Mouse (Mus musculus): Measurements from ENCODE around the gene Prl3c1. TPM values are rescaled to one million over a fixed set of nuclear protein-coding genes. Genes with fewer than 3 reads are reported as not detected.
"Not testable (repeated sequence)": the region's sequence is repeated elsewhere in the genome, so short reads cannot be mapped to it uniquely, and the experiment has no call there.

Gene Prl3c1
- not detected in 2 replicates for polyA plus RNA-seq (2015; fragmentation: Nextera tagmentation; extraction: Ambion mirVana)

DNA sequence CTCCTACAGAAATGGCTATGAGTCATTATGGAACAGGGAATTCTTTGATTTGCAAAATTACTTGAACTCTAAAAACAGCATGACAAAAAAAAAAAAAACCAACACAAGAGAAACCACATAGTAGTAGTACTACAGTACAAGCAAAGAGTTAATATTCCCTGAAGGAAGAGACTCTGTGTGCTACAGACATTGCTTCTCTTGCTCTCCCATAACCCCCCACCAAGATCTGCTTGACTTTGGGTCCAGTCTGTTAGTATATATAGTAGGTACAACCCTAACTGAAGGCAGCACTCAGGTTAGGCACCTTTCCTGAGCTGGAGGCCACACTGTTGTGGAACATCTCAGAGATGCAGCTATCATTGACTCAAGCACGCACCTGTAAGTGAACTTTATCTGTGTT is at the start of gene Prl3c1:
Prl3c1 (plus strand) TSS at position 301 of the 400 bp plus-strand sequence.
- H3K9me3 ChIP-seq (ENCODE audit: control insufficient read depth, low read length), result no peaks in the 10 kb centered on the region
- H3K36me3 ChIP-seq (ENCODE audit: control insufficient read depth, insufficient read depth, low read length), result no peaks in the 10 kb centered on the region
- H3K27me3 ChIP-seq (replicated peaks; ENCODE audit: control insufficient read depth, insufficient read depth, low read length), result no peaks in the 10 kb centered on the region
- no peak within 1 kb of the TSS for H3K27ac ChIP-seq (ENCODE audit: low read depth, low read length)
- H3K4me3 ChIP-seq (ENCODE audit: low read length), result no peak within 1 kb of the TSS
- no peak within 1 kb of the TSS for H3K4me2 ChIP-seq (ENCODE audit: low read length)
- H3K9ac ChIP-seq (ENCODE audit: low read depth, low read length), result no peak within 1 kb of the TSS
- 97% methylated on average over 1 of the region's 1 CpGs for WGBS
- no peaks in the 10 kb centered on the region for H3K4me1 ChIP-seq (ENCODE audit: control insufficient read depth, insufficient read depth, low read depth, low read length)
- no peak for ATAC-seq

GRCm38 (mm10) chr13:27148264-27148663 is 48.2 kb upstream of the Prl3c1 start:
- Histone ChIP-seq H3K4me1 (ENCODE audit: control insufficient read depth, insufficient read depth, low read depth, low read length) (no peaks in the 10 kb centered on the region), H3K9me3 (ENCODE audit: control insufficient read depth, low read length) (no peaks in the 10 kb centered on the region), H3K9ac (ENCODE audit: low read depth, low read length) (no peak overlapping the region), H3K27ac (ENCODE audit: low read depth, low read length) (no peak overlapping the region), H3K27me3 (replicated peaks; ENCODE audit: control insufficient read depth, insufficient read depth, low read length) (no peaks in the 10 kb centered on the region), H3K36me3 (ENCODE audit: control insufficient read depth, insufficient read depth, low read length) (no peaks in the 10 kb centered on the region), H3K4me3 (ENCODE audit: low read length) (no peak overlapping the region), H3K4me2 (ENCODE audit: low read length) (no peak overlapping the region)
- WGBS, result 66% methylated on average over 1 of the region's 1 CpGs
- no peak for ATAC-seq

GRCm38 (mm10) chr13:27156490-27156889 is 40.0 kb upstream of the Prl3c1 start, which contains the start of gene Prl3d3:
Gene Prl3d3, plus strand, starts transcription at chr13:27156790.
- not testable (repeated sequence) for H3K9ac ChIP-seq (ENCODE audit: low read depth, low read length)
- 85% methylated on average over 2 of the region's 3 CpGs for WGBS

GRCm38 (mm10) chr13:27241547-27241946 is 45.1 kb downstream of the Prl3c1 start, which contains the start of gene Prl3b1:
Gene Prl3b1, plus strand, starts transcription at chr13:27241847.
- Histone ChIP-seq H3K4me2 (ENCODE audit: low read length) (no peak within 1 kb of the TSS), H3K9ac (ENCODE audit: low read depth, low read length) (no peak within 1 kb of the TSS), H3K9me3 (ENCODE audit: control insufficient read depth, low read length) (no peaks in the 10 kb centered on the region), H3K4me3 (ENCODE audit: low read length) (no peak within 1 kb of the TSS), H3K36me3 (ENCODE audit: control insufficient read depth, insufficient read depth, low read length) (no peaks in the 10 kb centered on the region), H3K4me1 (ENCODE audit: control insufficient read depth, insufficient read depth, low read depth, low read length) (no peaks in the 10 kb centered on the region), H3K27me3 (replicated peaks; ENCODE audit: control insufficient read depth, insufficient read depth, low read length) (no peaks in the 10 kb centered on the region), H3K27ac (ENCODE audit: low read depth, low read length) (no peak within 1 kb of the TSS)
- ATAC-seq, result no peak
- WGBS, result 92% methylated on average over 1 of the region's 1 CpGs

More at GRCm38 (mm10) chr13:27156490-27156889, 40.0 kb upstream of the Prl3c1 start, which contains the start of gene Prl3d3:
- not testable (repeated sequence) for H3K27me3 ChIP-seq (replicated peaks; ENCODE audit: control insufficient read depth, insufficient read depth, low read length); H3K9me3 ChIP-seq (ENCODE audit: control insufficient read depth, low read length); H3K4me3 ChIP-seq (ENCODE audit: low read length); H3K4me2 ChIP-seq (ENCODE audit: low read length); ATAC-seq; H3K4me1 ChIP-seq (ENCODE audit: control insufficient read depth, insufficient read depth, low read depth, low read length); H3K27ac ChIP-seq (ENCODE audit: low read depth, low read length); H3K36me3 ChIP-seq (ENCODE audit: control insufficient read depth, insufficient read depth, low read length)

Other genes starting within 250 kb of the Prl3c1 start
- 0.18 and 0.36 TPM in 2 replicates for gene Prl, start 139.1 kb upstream of the Prl3c1 start, polyA plus RNA-seq (2015; fragmentation: Nextera tagmentation; extraction: Ambion mirVana)
- gene Prl3d1, start 102.5 kb upstream of the Prl3c1 start, polyA plus RNA-seq (2015; fragmentation: Nextera tagmentation; extraction: Ambion mirVana), result not detected in 2 replicates
- not detected in 2 replicates for gene Prl3d2, start 75.0 kb upstream of the Prl3c1 start, polyA plus RNA-seq (2015; fragmentation: Nextera tagmentation; extraction: Ambion mirVana)
- not detected in 2 replicates for gene Prl3d3, start 39.9 kb upstream of the Prl3c1 start, polyA plus RNA-seq (2015; fragmentation: Nextera tagmentation; extraction: Ambion mirVana)
- not detected in 2 replicates for gene Prl3b1, start 45.2 kb downstream of the Prl3c1 start, polyA plus RNA-seq (2015; fragmentation: Nextera tagmentation; extraction: Ambion mirVana)
- not detected in 2 replicates for gene Prl3a1, start 62.8 kb downstream of the Prl3c1 start, polyA plus RNA-seq (2015; fragmentation: Nextera tagmentation; extraction: Ambion mirVana)
- gene Prl6a1, start 116.0 kb downstream of the Prl3c1 start, polyA plus RNA-seq (2015; fragmentation: Nextera tagmentation; extraction: Ambion mirVana), result not detected in 2 replicates
- gene Prl8a2, start 149.0 kb downstream of the Prl3c1 start, polyA plus RNA-seq (2015; fragmentation: Nextera tagmentation; extraction: Ambion mirVana), result not detected in 2 replicates
- not detected in 2 replicates for gene Prl2b1, start 194.2 kb downstream of the Prl3c1 start, polyA plus RNA-seq (2015; fragmentation: Nextera tagmentation; extraction: Ambion mirVana)
- gene Prl8a6, start 242.0 kb downstream of the Prl3c1 start, polyA plus RNA-seq (2015; fragmentation: Nextera tagmentation; extraction: Ambion mirVana), result not detected in 2 replicates